Mouse (Mus musculus) cerebellum, adult 2 months (tissue): ENCODE data around the gene Syt13.

Source experiments
- CTCF ChIP-seq: fragments of 200-500 bp; IDR thresholded peaks from 2 replicates; pipeline ENCODE4 v1.5.1; 2011; ENCODE audit warnings: low read depth, mild to moderate bottlenecking, control low read depth, low read length, moderate library complexity, borderline replicate concordance; ENCODE audit not compliant: insufficient read depth
- POLR2A ChIP-seq: fragments of 200-500 bp; IDR thresholded peaks from 2 replicates; pipeline ENCODE4 v1.6.1; 2011; ENCODE audit warnings: low read length, control low read depth, borderline replicate concordance; ENCODE audit not compliant: insufficient read depth

DNA sequence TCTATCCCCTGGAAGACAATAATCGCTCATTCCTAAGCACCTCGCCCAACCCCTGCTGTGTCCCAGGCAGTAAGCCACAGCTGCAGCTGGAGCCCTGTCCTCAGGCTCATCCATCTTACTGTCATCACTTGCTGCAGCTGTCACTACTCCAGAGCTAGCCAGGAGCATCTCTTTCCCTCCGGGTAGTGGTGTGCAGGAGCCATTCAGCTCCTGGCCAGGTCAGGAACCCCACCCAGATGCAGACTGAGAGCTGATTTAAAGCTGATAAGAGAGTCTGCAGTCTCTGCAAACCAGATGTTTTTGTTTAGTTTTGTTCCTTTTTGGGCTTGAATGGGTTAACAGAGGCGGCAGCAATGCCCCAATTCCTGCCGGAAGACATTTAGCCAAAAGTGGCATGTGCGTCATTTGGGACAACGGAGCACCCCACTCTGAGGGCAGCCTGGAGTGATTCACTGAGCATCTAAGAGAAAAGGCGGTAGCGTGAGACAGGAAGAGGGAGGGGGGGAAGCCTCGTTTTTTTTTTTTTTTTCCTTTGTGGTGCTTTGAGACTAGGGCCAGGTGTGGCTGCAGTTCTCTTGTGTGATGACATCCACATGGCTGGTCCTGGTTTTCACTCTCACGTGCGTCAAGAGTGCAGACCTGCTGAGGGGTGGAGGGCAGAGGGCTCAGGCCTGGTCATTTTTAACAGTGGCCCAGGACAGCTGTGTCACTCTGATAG is 33.2 kb downstream of the Syt13 start:
- no peak for TF ChIP-seq CTCF
- no peak for TF ChIP-seq POLR2A
